8 mouse cellular contexts compared by ENCODE assay signal in the genomic region with DNA sequence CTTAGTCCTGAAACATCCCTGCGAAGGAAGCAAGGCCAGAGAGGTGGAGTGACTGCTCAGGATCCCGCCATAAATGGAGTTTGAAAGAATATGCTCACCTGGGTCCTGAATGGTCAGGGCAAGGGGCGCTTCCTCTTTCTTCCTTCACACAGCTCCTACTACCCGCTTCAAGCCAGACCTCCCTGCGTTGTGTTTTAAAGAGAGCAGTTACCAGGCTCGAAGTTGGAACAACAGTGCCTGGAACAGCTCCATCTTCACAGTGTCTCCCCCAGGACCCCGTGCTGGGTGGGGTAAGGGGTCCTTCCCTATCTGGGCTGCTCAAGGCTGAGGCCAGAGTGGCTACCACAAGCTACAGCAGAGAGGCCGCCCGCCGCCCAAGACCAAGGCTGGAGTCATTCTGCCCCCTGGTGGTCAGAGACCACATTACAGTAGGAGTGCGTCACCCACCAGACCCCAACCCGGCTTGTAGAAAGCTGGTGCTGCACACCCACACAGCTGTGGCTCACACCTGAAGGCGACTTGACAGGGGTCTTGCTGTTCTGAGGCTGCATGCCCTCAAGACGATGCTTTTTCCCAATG. TPM values are rescaled to one million over a fixed set of nuclear protein-coding genes. Genes with fewer than 3 reads are reported as not detected.
DNase-seq lines count a peak whose midpoint lies in the region; ATAC-seq and TF ChIP-seq lines count a peak whose summit lies in the region.

No protein-coding gene starts in this region.

- H3K27me3 ChIP-seq in embryonic facial prominence, embryonic 12.5 days, result no peaks in the 10 kb centered on the region
- peaks cover 9% of the 10 kb centered on the region; the same call in 1 of the 2 replicates for H3K27me3 ChIP-seq in heart, embryonic 11.5 days (ENCODE audit: control insufficient read depth, insufficient read depth, low read length)
- peaks cover 4% of the 10 kb centered on the region for H3K27me3 ChIP-seq in liver, embryonic 14.5 days (ENCODE audit: control insufficient read depth, insufficient read depth, low read length)
- peaks cover 10% of the 10 kb centered on the region; the same call in 1 of the 2 replicates for H3K27me3 ChIP-seq in neural tube, embryonic 12.5 days (replicated peaks)
- no peaks in the 10 kb centered on the region for H3K27me3 ChIP-seq in stomach, postnatal 0 days (ENCODE audit: control insufficient read depth, insufficient read depth, low read length)

- WGBS in embryonic facial prominence, embryonic 12.5 days, result 33% methylated on average over 14 of the region's 14 CpGs
- 30% methylated on average over 14 of the region's 14 CpGs for WGBS in heart, embryonic 11.5 days (ENCODE audit: insufficient replicate concordance)
- 20% methylated on average over 14 of the region's 14 CpGs for WGBS in liver, embryonic 14.5 days (ENCODE audit: insufficient replicate concordance)
- WGBS in neural tube, embryonic 12.5 days, result 34% methylated on average over 14 of the region's 14 CpGs
- WGBS in stomach, postnatal 0 days, result 39% methylated on average over 14 of the region's 14 CpGs

- H3K9ac ChIP-seq in embryonic facial prominence, embryonic 12.5 days, result no peak overlapping the region
- H3K9ac ChIP-seq in heart, embryonic 11.5 days (ENCODE audit: low read depth, low read length), result peak overlapping the region; percentile 28; the same call in 1 of the 2 replicates
- no peak overlapping the region for H3K9ac ChIP-seq in liver, embryonic 14.5 days (replicated peaks)
- H3K9ac ChIP-seq in neural tube, embryonic 12.5 days, result no peak overlapping the region
- no peak overlapping the region for H3K9ac ChIP-seq in stomach, postnatal 0 days (ENCODE audit: low read length)

- TF ChIP-seq CTCF in liver, embryonic 14.5 days (IDR thresholded peaks at IDR 0.05; ENCODE audit: low read depth), result peak; percentile 93
- TF ChIP-seq CTCF in stomach, postnatal 0 days (IDR thresholded peaks at IDR 0.05; ENCODE audit: low read depth), result peak; percentile 96

- H3K4me2 ChIP-seq in embryonic facial prominence, embryonic 12.5 days (replicated peaks), result no peak overlapping the region; the same call in 1 of the 2 replicates
- peak overlapping the region; percentile 19; the same call in 1 of the 2 replicates for H3K4me2 ChIP-seq in heart, embryonic 11.5 days
- no peak overlapping the region for H3K4me2 ChIP-seq in liver, embryonic 14.5 days (ENCODE audit: low read depth)
- H3K4me2 ChIP-seq in neural tube, embryonic 12.5 days (replicated peaks), result no peak overlapping the region
- H3K4me2 ChIP-seq in stomach, postnatal 0 days (replicated peaks; ENCODE audit: low read depth), result no peak overlapping the region

- H3K36me3 ChIP-seq in embryonic facial prominence, embryonic 12.5 days, result no peaks in the 10 kb centered on the region
- H3K36me3 ChIP-seq in heart, embryonic 11.5 days (ENCODE audit: control insufficient read depth, insufficient read depth, low read length), result no peaks in the 10 kb centered on the region
- H3K36me3 ChIP-seq in liver, embryonic 14.5 days (replicated peaks; ENCODE audit: control insufficient read depth, insufficient read depth, low read depth), result no peaks in the 10 kb centered on the region
- no peaks in the 10 kb centered on the region for H3K36me3 ChIP-seq in neural tube, embryonic 12.5 days
- H3K36me3 ChIP-seq in stomach, postnatal 0 days (ENCODE audit: control insufficient read depth, insufficient read depth, low read length), result no peaks in the 10 kb centered on the region

- peaks cover under 1% of the 10 kb centered on the region; the same call in 1 of the 2 replicates for H3K9me3 ChIP-seq in embryonic facial prominence, embryonic 12.5 days
- no peaks in the 10 kb centered on the region for H3K9me3 ChIP-seq in heart, embryonic 11.5 days (replicated peaks; ENCODE audit: control insufficient read depth, low read length)
- no peaks in the 10 kb centered on the region; the same call in 1 of the 2 replicates for H3K9me3 ChIP-seq in liver, embryonic 14.5 days (ENCODE audit: control insufficient read depth, low read length)
- peaks cover 7% of the 10 kb centered on the region; the same call in 1 of the 2 replicates for H3K9me3 ChIP-seq in neural tube, embryonic 12.5 days
- H3K9me3 ChIP-seq in stomach, postnatal 0 days (ENCODE audit: control insufficient read depth, low read length), result no peaks in the 10 kb centered on the region

- peak overlapping the region; percentile 80; the same call in 1 of the 2 replicates for H3K27ac ChIP-seq in embryonic facial prominence, embryonic 12.5 days
- no peak overlapping the region for H3K27ac ChIP-seq in heart, embryonic 11.5 days (ENCODE audit: low read depth, low read length)
- no peak overlapping the region for H3K27ac ChIP-seq in liver, embryonic 14.5 days
- H3K27ac ChIP-seq in neural tube, embryonic 12.5 days, result no peak overlapping the region
- no peak overlapping the region for H3K27ac ChIP-seq in stomach, postnatal 0 days (replicated peaks)

- peak; percentile 59 for DNase-seq in 416B (ENCODE audit: low read depth)
- DNase-seq in adrenal gland, postnatal 25 days, result peak; percentile 82
- DNase-seq in kidney, postnatal 10 days, result peak; percentile 90
- DNase-seq in liver, embryonic 14.5 days (ENCODE audit: low read depth in 3 of 3, low spot score in 3 of 3), result no peak
- peak; percentile 83 for DNase-seq in stomach, postnatal 0 days (ENCODE audit: low spot score)

- H3K4me3 ChIP-seq in embryonic facial prominence, embryonic 12.5 days, result no peak overlapping the region
- no peak overlapping the region for H3K4me3 ChIP-seq in heart, embryonic 11.5 days (ENCODE audit: low read depth, low read length)
- no peak overlapping the region for H3K4me3 ChIP-seq in liver, embryonic 14.5 days (ENCODE audit: insufficient read depth in 1 of 2, low read depth in 2 of 2, low read length in 2 of 2)
- no peak overlapping the region for H3K4me3 ChIP-seq in neural tube, embryonic 12.5 days
- H3K4me3 ChIP-seq in stomach, postnatal 0 days (ENCODE audit: low read depth, low read length), result no peak overlapping the region

- TF ChIP-seq EP300 in liver, embryonic 14.5 days (IDR thresholded peaks at IDR 0.05; ENCODE audit: low read depth), result no peak
- TF ChIP-seq EP300 in stomach, postnatal 0 days (optimal IDR thresholded peaks at IDR 0.05), result no peak

- peaks cover 35% of the 10 kb centered on the region for H3K4me1 ChIP-seq in embryonic facial prominence, embryonic 12.5 days
- peaks cover 26% of the 10 kb centered on the region for H3K4me1 ChIP-seq in heart, embryonic 11.5 days (ENCODE audit: control insufficient read depth, insufficient read depth, low read length)
- H3K4me1 ChIP-seq in liver, embryonic 14.5 days (replicated peaks; ENCODE audit: control insufficient read depth in 2 of 2, insufficient read depth in 2 of 2, low read length in 1 of 2), result peaks cover 0 to 3% of the 10 kb centered on the region in 2 experiments; a peak in 1 of 4 replicates
- H3K4me1 ChIP-seq in neural tube, embryonic 12.5 days, result peaks cover 27% of the 10 kb centered on the region
- H3K4me1 ChIP-seq in stomach, postnatal 0 days (replicated peaks; ENCODE audit: control insufficient read depth, insufficient read depth), result peaks cover 6% of the 10 kb centered on the region; the same call in 1 of the 2 replicates

- ATAC-seq in embryonic facial prominence, embryonic 12.5 days (ENCODE audit: insufficient number of reproducible peaks, insufficient read depth, low FRiP score, low TSS enrichment), result no peak
- ATAC-seq in heart, embryonic 11.5 days (replicated peaks; ENCODE audit: insufficient number of reproducible peaks, low FRiP score, low TSS enrichment), result no peak
- no peak for ATAC-seq in liver, embryonic 14.5 days (ENCODE audit: insufficient read depth)
- peak; percentile 28; the same call in 1 of the 2 replicates for ATAC-seq in neural tube, embryonic 12.5 days (ENCODE audit: low FRiP score, low read depth)
- ATAC-seq in stomach, postnatal 0 days (ENCODE audit: low FRiP score, low TSS enrichment), result peak; percentile 36

RNA-seq across cellular contexts. Expression of a gene that starts 5.3 kb away (rescaled TPM):
- 669 and 905 TPM in 2 replicates for total RNA-seq in adrenal gland, postnatal 25 days (2021)
- 1,667 and 1,675 TPM in 2 replicates for polyA plus RNA-seq in embryonic facial prominence, embryonic 12.5 days (2016; fragmentation: Nextera tagmentation; extraction: Ambion mirVana)
- 1,643 and 1,679 TPM in 2 replicates for polyA plus RNA-seq in heart, embryonic 11.5 days (2014; fragmentation: Nextera tagmentation; extraction: Ambion mirVana)
- 48.5 and 71.0 TPM in 2 replicates for polyA plus RNA-seq in liver, embryonic 14.5 days (2012; rRNA removed)
- polyA plus RNA-seq in liver, embryonic 14.5 days (2014; fragmentation: Nextera tagmentation; extraction: Ambion mirVana), result 161 and 167 TPM in 2 replicates
- 1,329 and 1,332 TPM in 2 replicates for polyA plus RNA-seq in neural tube, embryonic 12.5 days (2016; fragmentation: Nextera tagmentation; extraction: Ambion mirVana)
- 185 and 199 TPM in 2 replicates for polyA plus RNA-seq in stomach, postnatal 0 days (2015; fragmentation: Nextera tagmentation; extraction: Ambion mirVana)

RNA-seq across cellular contexts. Expression of a gene that starts 7.3 kb away (rescaled TPM):
- total RNA-seq in adrenal gland, postnatal 25 days (2021), result 1.2 and 1.4 TPM in 2 replicates
- 0.60 and 1.6 TPM in 2 replicates for polyA plus RNA-seq in embryonic facial prominence, embryonic 12.5 days (2016; fragmentation: Nextera tagmentation; extraction: Ambion mirVana)
- 0.52 and 0.87 TPM in 2 replicates for polyA plus RNA-seq in heart, embryonic 11.5 days (2014; fragmentation: Nextera tagmentation; extraction: Ambion mirVana)
- polyA plus RNA-seq in liver, embryonic 14.5 days (2012; rRNA removed), result 7.2 and 13.2 TPM in 2 replicates
- polyA plus RNA-seq in liver, embryonic 14.5 days (2014; fragmentation: Nextera tagmentation; extraction: Ambion mirVana), result 9.4 and 9.8 TPM in 2 replicates
- 0.52 and 0.85 TPM in 2 replicates for polyA plus RNA-seq in neural tube, embryonic 12.5 days (2016; fragmentation: Nextera tagmentation; extraction: Ambion mirVana)
- 27.0 and 28.1 TPM in 2 replicates for polyA plus RNA-seq in stomach, postnatal 0 days (2015; fragmentation: Nextera tagmentation; extraction: Ambion mirVana)

RNA-seq across cellular contexts. Expression of a gene that starts 36.8 kb away (rescaled TPM):
- 1.8 and 2.7 TPM in 2 replicates for total RNA-seq in adrenal gland, postnatal 25 days (2021)
- polyA plus RNA-seq in embryonic facial prominence, embryonic 12.5 days (2016; fragmentation: Nextera tagmentation; extraction: Ambion mirVana), result 7.3 and 9.1 TPM in 2 replicates
- 1.3 and 2.6 TPM in 2 replicates for polyA plus RNA-seq in heart, embryonic 11.5 days (2014; fragmentation: Nextera tagmentation; extraction: Ambion mirVana)
- polyA plus RNA-seq in liver, embryonic 14.5 days (2012; rRNA removed), result 18.2 and 31.2 TPM in 2 replicates
- polyA plus RNA-seq in liver, embryonic 14.5 days (2014; fragmentation: Nextera tagmentation; extraction: Ambion mirVana), result 19.3 and 23.2 TPM in 2 replicates
- polyA plus RNA-seq in neural tube, embryonic 12.5 days (2016; fragmentation: Nextera tagmentation; extraction: Ambion mirVana), result 1.9 and 2.4 TPM in 2 replicates
- polyA plus RNA-seq in stomach, postnatal 0 days (2015; fragmentation: Nextera tagmentation; extraction: Ambion mirVana), result 15.3 and 16.8 TPM in 2 replicates

Comparison
In these comparisons a context has a peak if more than half of its experiments do, and no peak if none do; other contexts are left out.
1. DNase-seq: peak in 416B (single experiment), adrenal gland, postnatal 25 days (single experiment), kidney, postnatal 10 days (single experiment) and stomach, postnatal 0 days (single experiment); none in liver, embryonic 14.5 days (0 of 3).
2. ATAC-seq: peak in neural tube, embryonic 12.5 days (single experiment) and stomach, postnatal 0 days (single experiment); none in embryonic facial prominence, embryonic 12.5 days (single experiment), heart, embryonic 11.5 days (single experiment) and liver, embryonic 14.5 days (single experiment).